Mouse (Mus musculus) naive thymus-derived CD4-positive, alpha-beta T cell, adult 2 months (primary cell): ENCODE results near the gene Prmt2.

ENCODE experiments used
- DNase-seq: peaks from one replicate; pipeline ENCODE4 v3.0.0-alpha.2; 2011; ENCODE audit warnings: low read depth

Gene Prmt2

DNA sequence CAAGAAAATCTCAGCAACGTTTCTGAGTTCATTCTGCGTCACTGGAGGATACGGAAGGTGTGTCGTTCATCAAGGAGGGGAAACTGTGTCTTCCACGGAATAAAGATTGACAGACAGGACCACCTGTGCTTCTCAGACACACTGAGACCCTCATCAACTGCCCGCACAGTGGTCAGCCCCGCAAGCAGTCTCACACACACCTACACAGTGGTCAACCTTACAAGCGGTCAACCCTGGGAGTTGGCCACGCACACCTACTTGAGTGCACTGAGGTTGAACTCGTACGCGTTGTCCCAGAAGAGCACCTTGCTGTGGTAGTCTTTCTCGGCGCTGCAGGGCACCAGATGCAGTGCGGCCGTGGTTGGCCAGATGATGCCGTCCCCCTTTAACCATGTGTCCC, 20.6 kb downstream of the Prmt2 start:
- no peak for DNase-seq

DNA sequence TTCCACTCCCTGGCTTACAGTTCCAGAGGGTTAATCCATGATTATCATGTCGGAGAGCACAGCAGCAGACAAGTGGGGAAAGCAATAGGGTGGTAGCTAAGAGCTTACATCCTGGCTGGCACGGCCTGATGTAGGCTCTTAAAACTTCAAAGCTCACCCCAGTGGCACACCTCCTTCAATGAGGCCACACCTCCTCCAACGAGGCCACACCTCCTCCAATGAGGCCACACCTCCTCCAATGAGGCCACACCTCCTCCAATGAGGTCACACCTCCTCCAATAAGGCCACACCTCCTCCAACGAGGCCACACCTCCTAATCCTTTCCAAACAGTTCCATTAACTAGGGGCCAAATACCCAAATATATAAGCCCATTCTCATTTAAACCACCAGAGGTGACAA, 23.5 kb downstream of the Prmt2 start:
- DNase-seq: no peak

DNA sequence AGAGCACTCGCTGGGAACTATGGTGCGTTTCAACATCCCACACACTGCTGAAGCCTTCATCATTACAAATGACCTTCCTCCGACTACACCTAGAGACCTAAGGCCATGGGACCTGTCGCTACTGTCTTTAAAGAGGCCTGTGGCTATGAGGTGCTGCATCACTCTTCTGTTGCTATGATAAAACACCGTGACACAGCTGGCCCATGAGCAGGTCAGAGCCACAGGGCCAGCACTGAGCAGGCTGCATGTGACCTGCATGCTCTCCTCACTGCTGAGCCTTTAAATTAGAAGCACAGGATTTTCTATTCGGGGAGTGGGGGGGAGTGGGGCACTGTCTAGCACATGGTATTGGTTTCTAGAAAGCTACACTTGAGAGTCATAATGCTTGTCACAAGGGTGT, 25.5 kb downstream of the Prmt2 start:
- DNase-seq: no peak

DNA sequence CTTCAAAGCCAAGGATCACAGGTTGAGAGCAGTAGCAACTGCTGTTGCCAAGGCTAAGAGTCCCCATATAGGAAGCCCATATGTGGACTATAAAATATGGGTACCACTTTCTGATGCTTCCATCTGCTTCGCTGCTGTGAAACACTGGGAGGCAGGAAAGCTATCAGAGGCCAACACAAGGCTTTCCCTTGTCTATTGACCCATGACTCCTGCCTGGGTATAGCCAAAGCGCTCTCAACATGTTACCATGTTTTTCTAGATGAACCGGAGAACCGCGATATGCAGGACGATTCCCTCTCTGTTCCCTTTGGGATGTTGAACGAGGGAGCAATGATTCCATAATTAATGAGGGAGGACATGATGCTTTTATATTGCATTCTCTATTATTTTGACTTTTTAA, 26.9 kb downstream of the Prmt2 start:
- DNase-seq: no peak

DNA sequence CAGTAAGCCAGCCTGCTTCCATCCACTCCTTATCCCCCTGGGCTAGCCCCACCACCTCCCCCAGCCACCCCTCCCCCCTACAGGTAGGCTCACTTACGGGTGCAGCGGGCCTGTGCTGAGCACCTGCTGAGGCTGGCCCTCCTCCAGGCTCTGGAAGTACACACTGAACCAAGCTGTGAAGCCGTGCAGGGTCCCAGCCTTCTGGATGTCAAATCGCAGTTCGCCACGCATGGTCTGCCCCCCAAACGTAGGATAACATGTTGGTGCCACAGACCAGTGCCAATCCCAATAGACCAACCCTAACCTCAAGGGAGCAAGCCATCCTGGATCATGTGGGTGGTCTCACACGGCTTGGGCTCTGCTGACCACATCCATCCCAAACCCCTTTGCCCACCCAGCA, 28.4 kb downstream of the Prmt2 start:
- DNase-seq: no peak

DNA sequence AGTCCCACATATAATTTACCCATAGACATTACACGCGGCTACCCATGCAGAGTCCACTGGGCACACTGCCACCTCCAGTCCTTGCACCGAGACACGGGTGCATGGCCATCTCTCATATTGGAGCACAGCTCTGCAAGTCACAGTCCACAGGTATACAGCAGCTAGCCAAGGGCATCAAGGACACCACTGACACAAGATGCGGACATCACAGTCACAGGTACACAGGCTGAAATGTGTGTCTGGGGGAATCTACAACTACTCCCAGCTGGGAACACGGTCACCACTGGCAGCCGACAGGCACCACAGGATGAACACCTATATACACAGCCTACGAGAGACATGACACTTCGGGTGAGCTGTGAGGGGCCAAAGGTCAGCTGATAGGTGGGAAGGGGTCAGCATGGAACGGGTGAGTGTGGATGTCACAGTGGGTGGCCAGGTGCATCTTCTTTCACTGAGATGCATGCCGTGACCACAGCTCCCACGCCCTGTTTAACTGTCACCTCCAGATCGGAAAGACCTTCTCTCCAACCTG, 30.3 kb downstream of the Prmt2 start:
- no peak for DNase-seq

DNA sequence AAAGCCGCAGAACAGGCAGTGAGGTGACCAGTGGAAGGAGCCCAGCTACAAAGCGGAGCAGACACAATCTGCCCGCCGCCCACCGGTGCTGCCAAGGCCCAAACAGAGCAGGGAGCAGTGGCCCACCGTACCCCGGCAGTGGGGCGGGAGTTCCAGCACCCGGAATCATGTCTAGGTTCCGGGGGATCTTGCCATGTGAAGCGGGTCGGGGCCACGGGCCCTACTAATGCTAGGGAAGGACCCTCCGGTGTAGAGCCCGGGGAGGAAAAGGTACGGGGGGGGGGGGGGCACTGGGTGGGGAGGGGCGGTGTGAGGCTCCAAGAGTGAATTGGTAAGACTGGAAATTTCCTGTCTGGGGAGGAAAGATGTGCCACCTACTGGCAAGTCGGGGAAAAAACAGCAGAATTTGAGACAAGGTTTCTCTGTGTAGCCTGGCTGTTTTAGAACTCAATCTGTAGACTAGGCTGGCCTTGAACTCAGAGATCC, 33.8 kb downstream of the Prmt2 start:
- DNase-seq: peak; percentile 32

DNA sequence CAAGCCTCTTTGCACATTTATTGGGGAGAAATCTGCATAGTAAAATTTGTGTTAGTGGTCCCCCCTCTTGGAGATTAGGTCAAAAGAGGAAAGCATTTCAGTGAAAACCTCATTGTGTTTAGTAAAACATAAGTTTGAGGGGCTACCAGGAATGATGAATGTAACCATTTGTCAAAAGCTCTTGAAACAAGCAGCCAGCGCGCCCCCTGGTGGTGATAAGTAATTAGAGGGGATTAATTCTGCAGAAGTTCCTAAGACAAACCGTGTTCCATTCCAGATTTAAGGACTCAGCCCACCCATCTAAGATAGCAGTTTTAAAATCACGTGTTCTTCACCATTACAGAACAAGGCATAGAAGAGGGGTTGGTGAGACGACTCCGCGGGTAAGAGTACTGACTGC, 35.7 kb downstream of the Prmt2 start:
- DNase-seq: peak; percentile 72

DNA sequence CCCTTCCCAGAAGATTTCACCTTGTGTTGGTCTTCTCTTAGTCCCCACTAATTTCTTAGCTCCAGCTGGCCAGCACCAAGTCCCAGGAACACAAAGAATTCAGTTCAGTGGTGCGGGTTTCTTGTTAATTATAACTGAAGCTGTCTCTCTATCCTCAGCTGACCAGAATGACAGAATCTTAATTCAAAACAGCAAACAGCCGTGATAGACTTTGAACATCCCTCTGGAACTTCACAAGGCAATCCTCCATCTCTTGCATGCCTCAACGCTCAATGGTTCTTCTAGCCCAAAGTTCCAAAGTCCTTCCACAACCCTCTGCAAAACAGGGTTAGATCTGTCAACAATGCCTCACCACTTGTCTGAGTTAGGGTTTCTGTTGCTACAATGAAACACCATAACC, 36.2 kb downstream of the Prmt2 start:
- DNase-seq: no peak

DNA sequence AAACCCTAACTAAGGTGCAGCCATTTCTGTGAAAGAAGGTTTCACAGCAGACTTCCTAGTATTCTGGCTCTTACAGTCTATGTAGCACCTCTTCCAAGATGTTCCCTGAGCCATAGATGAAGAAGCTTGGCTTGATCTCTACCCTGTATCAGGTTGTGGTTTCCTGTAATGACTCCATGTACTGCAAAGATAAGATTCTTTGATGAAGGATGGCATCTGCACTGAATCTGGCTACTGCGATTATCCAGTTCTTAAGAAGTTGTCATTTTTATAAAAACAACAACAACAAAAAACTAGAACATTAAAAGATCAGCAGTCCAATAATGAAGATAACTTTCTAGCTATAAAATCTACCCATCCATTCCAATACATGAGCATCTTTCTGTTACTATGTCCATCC, 49.7 kb downstream of the Prmt2 start:
- no peak for DNase-seq

DNA sequence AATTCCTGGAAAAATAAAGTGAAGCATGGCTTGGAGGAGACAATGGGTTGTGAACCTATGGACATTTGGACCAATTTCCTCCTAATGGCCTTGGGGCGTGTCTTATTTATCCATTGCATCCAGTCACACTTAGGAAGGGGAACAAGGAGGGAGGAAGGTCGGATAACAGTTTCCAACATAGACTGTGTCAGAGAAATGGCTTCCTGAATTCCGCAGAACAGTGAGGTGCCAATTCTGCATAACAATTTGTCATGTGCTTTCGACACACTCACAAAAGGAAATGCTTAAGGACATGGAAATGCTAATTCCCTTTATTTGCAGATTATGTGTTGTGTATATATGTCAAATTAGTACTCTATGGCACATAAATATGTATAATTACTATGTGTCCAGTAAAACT, 52.4 kb downstream of the Prmt2 start:
- no peak for DNase-seq

DNA sequence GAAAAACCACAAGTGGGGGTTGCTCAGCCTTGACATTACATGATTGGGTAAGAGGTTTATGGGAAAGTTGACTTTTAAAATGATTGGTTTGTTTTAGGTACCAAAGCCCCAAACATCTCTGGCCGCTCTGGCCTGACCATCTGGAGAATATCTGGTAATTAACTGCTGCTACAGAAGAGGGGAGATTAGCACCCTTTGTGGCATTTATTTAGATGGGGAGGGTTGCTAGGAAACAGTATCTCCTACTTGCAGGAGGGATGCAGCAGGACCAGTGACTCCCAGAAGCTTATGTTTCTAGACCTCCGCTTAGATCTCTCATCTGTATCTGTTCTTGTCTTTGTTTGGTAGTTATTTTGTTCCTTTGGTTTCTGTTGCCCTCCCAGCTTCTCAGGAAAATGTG, 62.8 kb downstream of the Prmt2 start:
- no peak for DNase-seq

DNA sequence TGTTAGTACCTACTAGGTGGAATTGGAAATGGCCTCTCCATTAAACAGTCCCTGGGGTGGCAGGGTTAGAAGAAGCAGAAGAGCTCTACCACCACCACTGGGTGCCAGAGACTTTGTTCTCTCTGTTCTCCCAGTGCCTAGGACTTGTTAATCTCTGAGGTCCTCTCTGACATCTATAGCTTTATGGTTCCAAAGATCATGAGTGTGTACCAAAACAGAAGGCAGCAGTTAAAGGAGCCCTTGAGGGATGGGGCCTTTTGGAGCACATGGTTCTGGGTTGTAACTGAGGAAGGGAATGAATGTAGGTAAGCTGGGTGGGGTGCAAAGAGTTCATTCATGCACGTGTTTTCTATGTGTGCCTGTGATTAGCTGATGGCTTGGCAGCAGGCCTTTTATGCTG, 79.7 kb downstream of the Prmt2 start:
- no peak for DNase-seq

DNA sequence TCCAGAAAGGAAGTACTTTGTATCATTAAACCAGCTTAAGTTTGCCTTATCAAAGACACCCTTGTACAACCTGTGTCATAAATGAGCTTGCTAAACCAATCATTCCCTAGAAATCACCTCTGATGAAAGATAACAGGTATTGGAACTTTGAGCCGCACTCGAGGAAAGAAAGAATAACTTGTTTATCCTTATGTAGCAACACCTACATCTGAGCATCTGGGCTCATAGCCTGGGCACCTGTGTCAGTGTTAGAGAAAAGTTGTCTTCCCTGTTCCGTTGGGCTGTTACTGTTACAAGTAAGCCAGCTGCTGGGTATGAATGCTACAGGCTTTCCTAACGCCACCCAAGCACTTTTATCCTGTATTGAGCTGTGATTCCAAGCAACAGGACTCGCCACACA, 80.1 kb downstream of the Prmt2 start:
- DNase-seq: no peak
